In the genomic region with DNA sequence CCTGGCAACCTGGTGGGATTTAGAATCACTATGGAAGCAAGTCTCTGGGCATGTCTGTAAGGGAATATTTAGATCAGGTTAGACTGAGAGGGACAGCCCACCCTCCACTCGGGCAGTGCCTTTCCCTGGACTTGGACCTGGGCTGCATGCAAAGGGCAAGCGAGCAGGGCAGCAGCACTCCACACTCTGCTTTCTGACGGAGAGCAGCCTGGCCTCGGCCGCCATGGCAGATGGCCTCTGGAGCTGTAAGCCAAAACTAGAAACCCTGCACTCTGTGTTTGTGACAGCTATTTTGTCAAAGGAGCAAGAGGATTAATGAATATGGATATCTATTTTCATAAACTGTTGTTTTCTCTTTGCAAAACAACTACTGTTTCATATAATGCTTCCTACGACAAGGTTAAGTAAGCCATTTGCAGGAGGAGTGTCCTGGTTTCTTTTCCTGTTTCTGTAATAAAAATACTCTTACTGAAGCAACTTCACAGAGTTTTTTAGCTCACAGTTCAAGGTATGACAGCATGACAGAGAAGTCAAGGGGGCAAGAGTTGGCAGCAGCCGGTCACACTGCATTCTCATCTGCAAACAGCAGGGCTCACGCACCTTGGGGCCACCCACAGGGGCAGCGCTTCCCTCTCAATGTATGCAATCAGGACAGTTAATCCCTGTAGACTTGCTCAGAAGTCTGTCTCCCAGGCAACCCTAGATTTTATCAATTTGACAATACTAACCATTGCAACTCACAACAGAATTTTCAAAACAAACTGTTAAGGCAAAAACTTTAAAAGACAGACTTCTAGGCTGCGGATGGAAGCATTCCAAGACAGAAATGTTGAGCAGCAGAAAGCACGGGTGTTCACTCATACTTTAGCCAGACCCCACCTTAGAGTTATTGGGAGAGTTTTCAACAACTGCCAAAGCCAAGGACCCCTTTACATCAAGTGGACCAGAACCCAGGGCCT, we compare ENCODE assay signal across 12 mouse cellular contexts. TPM values are rescaled to one million over a fixed set of nuclear protein-coding genes. Genes with fewer than 3 reads are reported as not detected.
DNase-seq lines count a peak whose midpoint lies in the region; ATAC-seq and TF ChIP-seq lines count a peak whose summit lies in the region.
"Had no signal": no experiment of that assay in that cellular context is flagged by ENCODE, and none has a peak within 500 bp of the region (broad histone marks: within the 10 kb centered on the region; RNA-seq: fewer than 3 reads in every experiment).

No protein-coding gene starts in this region.

- no peaks in the 10 kb centered on the region; the same call in 1 of the 2 replicates for H3K36me3 ChIP-seq in forebrain, embryonic 13.5 days (ENCODE audit: poor library complexity, severe bottlenecking)
- no peaks in the 10 kb centered on the region for H3K36me3 ChIP-seq in forebrain, embryonic 10.5 days (replicated peaks)
- no peaks in the 10 kb centered on the region for H3K36me3 ChIP-seq in forebrain, embryonic 16.5 days (ENCODE audit: control insufficient read depth, insufficient read depth)
- H3K36me3 ChIP-seq: liver, embryonic 13.5 days; midbrain, embryonic 12.5 days had no signal

- peak; percentile 22; the same call in 1 of the 2 replicates for TF ChIP-seq CTCF in layer of hippocampus, adult 2 months (conservative IDR thresholded peaks at IDR 0.05)

- ATAC-seq in forebrain, embryonic 13.5 days, result peak; percentile 50; the same call in 1 of the 2 replicates
- ATAC-seq in cerebellum, adult (ENCODE audit: insufficient number of reproducible peaks, low FRiP score, low TSS enrichment), result peak; percentile 83
- ATAC-seq in forebrain, embryonic 16.5 days, result peak; percentile 61

- H3K9ac ChIP-seq in forebrain, embryonic 13.5 days, result no peak overlapping the region
- H3K9ac ChIP-seq in forebrain, embryonic 16.5 days (replicated peaks; ENCODE audit: low read depth, low read length), result no peak overlapping the region
- H3K9ac ChIP-seq: liver, embryonic 13.5 days; midbrain, embryonic 12.5 days had no signal

- DNase-seq in forebrain, embryonic 10.5 days (ENCODE audit: extremely low spot score, low spot score), result no peak
- DNase-seq in layer of hippocampus, adult 2 months (ENCODE audit: low spot score in 2 of 2), result no peak
- DNase-seq in layer of hippocampus, adult 11-12 months (ENCODE audit: low spot score), result no peak
- no peak for DNase-seq in gastrocnemius, adult 8-10 months (ENCODE audit: low spot score in 2 of 2)
- DNase-seq in frontal cortex, adult 2 months (ENCODE audit: extremely low spot score in 1 of 2, low spot score in 1 of 2), result no peak
- DNase-seq: adrenal gland, adult 8-10 months; layer of hippocampus, postnatal 36 days; liver, embryonic 13.5 days had no signal

- H3K27ac ChIP-seq in forebrain, embryonic 13.5 days, result no peak overlapping the region
- H3K27ac ChIP-seq in forebrain, embryonic 10.5 days, result no peak overlapping the region
- H3K27ac ChIP-seq in layer of hippocampus, adult 2 months, result peak overlapping the region; percentile 63
- H3K27ac ChIP-seq in forebrain, embryonic 16.5 days (ENCODE audit: low read length), result no peak overlapping the region
- H3K27ac ChIP-seq: liver, embryonic 13.5 days; midbrain, embryonic 12.5 days had no signal

- no peak overlapping the region for H3K4me3 ChIP-seq in forebrain, embryonic 13.5 days
- H3K4me3 ChIP-seq in forebrain, embryonic 10.5 days, result no peak overlapping the region
- no peak overlapping the region for H3K4me3 ChIP-seq in layer of hippocampus, adult 2 months
- no peak overlapping the region for H3K4me3 ChIP-seq in forebrain, embryonic 16.5 days (replicated peaks; ENCODE audit: low read length)
- H3K4me3 ChIP-seq: liver, embryonic 13.5 days; midbrain, embryonic 12.5 days had no signal

- H3K4me2 ChIP-seq in forebrain, embryonic 13.5 days, result no peak overlapping the region
- no peak overlapping the region for H3K4me2 ChIP-seq in forebrain, embryonic 16.5 days (ENCODE audit: low read length)
- H3K4me2 ChIP-seq: liver, embryonic 13.5 days; midbrain, embryonic 12.5 days had no signal

- peaks cover 27% of the 10 kb centered on the region for H3K4me1 ChIP-seq in forebrain, embryonic 13.5 days
- H3K4me1 ChIP-seq in forebrain, embryonic 10.5 days, result peaks cover 31% of the 10 kb centered on the region
- H3K4me1 ChIP-seq in forebrain, embryonic 16.5 days (replicated peaks; ENCODE audit: control insufficient read depth, insufficient read depth, low read length), result peaks cover 23% of the 10 kb centered on the region

- no peaks in the 10 kb centered on the region for H3K27me3 ChIP-seq in forebrain, embryonic 13.5 days
- H3K27me3 ChIP-seq in forebrain, embryonic 10.5 days (ENCODE audit: poor library complexity, severe bottlenecking), result no peaks in the 10 kb centered on the region
- H3K27me3 ChIP-seq in forebrain, embryonic 16.5 days (replicated peaks; ENCODE audit: control insufficient read depth, insufficient read depth, low read length), result no peaks in the 10 kb centered on the region
- H3K27me3 ChIP-seq: liver, embryonic 13.5 days; midbrain, embryonic 12.5 days had no signal

- no peaks in the 10 kb centered on the region for H3K9me3 ChIP-seq in forebrain, embryonic 13.5 days (replicated peaks)
- no peaks in the 10 kb centered on the region for H3K9me3 ChIP-seq in forebrain, embryonic 10.5 days
- H3K9me3 ChIP-seq in forebrain, embryonic 16.5 days (ENCODE audit: control insufficient read depth, low read length), result no peaks in the 10 kb centered on the region
- H3K9me3 ChIP-seq: liver, embryonic 13.5 days; midbrain, embryonic 12.5 days had no signal

- WGBS in forebrain, embryonic 13.5 days, result 54% methylated on average over 11 of the region's 11 CpGs
- 66% methylated on average over 11 of the region's 11 CpGs for WGBS in forebrain, embryonic 10.5 days
- WGBS in forebrain, embryonic 16.5 days, result 47% methylated on average over 11 of the region's 11 CpGs

RNA-seq across cellular contexts. Expression of a gene that starts 16.6 kb away (rescaled TPM):
- 27.0 and 27.9 TPM in 2 replicates for polyA plus RNA-seq in forebrain, embryonic 13.5 days (2015; fragmentation: Nextera tagmentation; extraction: Ambion mirVana)
- 15.2 and 16.6 TPM in 2 replicates for polyA plus RNA-seq in forebrain, embryonic 10.5 days (2016; fragmentation: Nextera tagmentation; extraction: Ambion mirVana)
- total RNA-seq in layer of hippocampus, adult 2 months (2021), result 10 to 100 TPM; 36.6 to 40.2 TPM
- polyA plus RNA-seq in forebrain, embryonic 16.5 days (2015; fragmentation: Nextera tagmentation; extraction: Ambion mirVana), result 38.4 and 45.4 TPM in 2 replicates
- total RNA-seq in gastrocnemius, adult 8-10 months (2022), result 10 to 100 TPM in 3 of 4 experiments, 1 to 10 TPM in 1; 8.5 to 12.6 (median 10.5) TPM
- 31.2 and 31.4 TPM in 2 replicates for polyA plus RNA-seq in frontal cortex, adult 2 months (2012; rRNA removed)
